Mouse (Mus musculus): ENCODE results near the gene Zfp36l1. TPM values are rescaled to one million over a fixed set of nuclear protein-coding genes. Genes with fewer than 3 reads are reported as not detected.

The Zfp36l1 gene
- polyA plus RNA-seq, 1 experiment from 2014 or later: 53.1 TPM

GRCm38 (mm10) chr12:80103089-80103488 is 9.7 kb downstream of the Zfp36l1 start:
- Histone ChIP-seq H3K9ac (no peak overlapping the region), H3K4me3 (no peak overlapping the region), H3K27me3 (no peaks in the 10 kb centered on the region), H3K4me1 (replicated peaks) (no peaks in the 10 kb centered on the region), H3K9me3 (no peaks in the 10 kb centered on the region), H3K4me2 (no peak overlapping the region), H3K36me3 (no peaks in the 10 kb centered on the region), H3K27ac (no peak overlapping the region)
- no peak for ATAC-seq (ENCODE audit: low FRiP score)
- WGBS: 76% methylated on average over 4 of the region's 4 CpGs

DNA sequence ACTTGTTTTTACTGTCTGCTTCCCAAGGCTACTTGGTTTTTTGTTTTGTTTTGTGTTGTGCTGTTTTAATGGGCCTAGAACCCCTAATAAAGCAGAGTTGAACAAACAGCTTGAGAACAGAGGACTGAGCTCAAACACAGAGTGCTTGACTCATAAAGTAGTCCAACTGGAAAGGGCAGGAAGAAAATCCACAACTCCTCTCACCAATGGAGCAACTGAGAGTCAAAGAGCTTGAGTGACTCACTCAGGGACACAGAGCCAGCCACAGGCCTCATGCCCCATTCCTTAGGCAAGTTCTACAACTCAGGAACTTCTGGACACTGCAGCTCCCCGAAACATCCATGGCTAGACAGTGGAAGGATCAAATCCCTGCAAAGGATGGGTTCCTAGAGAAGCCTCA is 14.0 kb downstream of the Zfp36l1 start:
- Histone ChIP-seq H3K9me3 (no peaks in the 10 kb centered on the region), H3K4me1 (replicated peaks) (no peaks in the 10 kb centered on the region; the same call in 1 of the 2 replicates), H3K4me2 (no peak overlapping the region), H3K27ac (no peak overlapping the region), H3K36me3 (no peaks in the 10 kb centered on the region), H3K4me3 (no peak overlapping the region), H3K9ac (no peak overlapping the region), H3K27me3 (no peaks in the 10 kb centered on the region)
- 87% methylated on average over 1 of the region's 1 CpGs for WGBS
- no peak for ATAC-seq (ENCODE audit: low FRiP score)

- no peak for ATAC-seq (ENCODE audit: low FRiP score)
- no peaks in the 10 kb centered on the region for H3K9me3 ChIP-seq
- no peaks in the 10 kb centered on the region; the same call in 1 of the 2 replicates for H3K4me1 ChIP-seq (replicated peaks)
- no peak overlapping the region for H3K9ac ChIP-seq
- no peak overlapping the region for H3K27ac ChIP-seq
- H3K4me2 ChIP-seq: no peak overlapping the region
- WGBS: 84% methylated on average over 6 of the region's 6 CpGs
- H3K27me3 ChIP-seq: no peaks in the 10 kb centered on the region
- no peaks in the 10 kb centered on the region for H3K36me3 ChIP-seq
- no peak overlapping the region for H3K4me3 ChIP-seq
Measured at GRCm38 (mm10) chr12:80096734-80097133, 16.1 kb downstream of the Zfp36l1 start.

DNA sequence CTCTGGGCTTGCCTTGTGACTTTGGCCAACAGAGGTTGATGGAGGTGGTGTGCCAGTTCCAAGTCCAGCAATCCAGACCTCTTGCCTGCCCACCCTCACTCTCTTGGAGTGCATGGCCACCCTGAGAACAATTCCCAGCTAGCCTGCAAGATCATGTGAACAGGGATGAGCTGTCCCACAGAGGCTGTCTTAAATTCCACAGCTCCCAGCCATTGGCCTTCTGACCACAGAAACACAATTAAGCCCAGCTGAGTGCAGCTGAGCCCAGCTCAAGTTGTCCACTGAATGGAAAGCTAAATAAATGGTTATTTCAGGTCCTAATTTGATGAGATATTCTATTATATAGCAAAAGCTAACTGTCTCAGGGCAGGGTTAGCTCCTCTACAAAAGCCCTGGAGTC is 20.0 kb downstream of the Zfp36l1 start:
- Histone ChIP-seq H3K9ac (no peak overlapping the region), H3K4me1 (replicated peaks) (peaks cover 5% of the 10 kb centered on the region; the same call in 1 of the 2 replicates), H3K4me2 (no peak overlapping the region), H3K9me3 (no peaks in the 10 kb centered on the region), H3K27ac (no peak overlapping the region), H3K27me3 (no peaks in the 10 kb centered on the region), H3K4me3 (no peak overlapping the region), H3K36me3 (no peaks in the 10 kb centered on the region)
- no peak for ATAC-seq (ENCODE audit: low FRiP score)

GRCm38 (mm10) chr12:80091080-80091479 is 21.7 kb downstream of the Zfp36l1 start:
- 0 out of 2 replicates have a peak overlapping the region, but pooled peaks have one; percentile 8 for H3K9ac ChIP-seq
- H3K4me1 ChIP-seq (replicated peaks): peaks cover 5% of the 10 kb centered on the region; the same call in 1 of the 2 replicates
- H3K27ac ChIP-seq: no peak overlapping the region
- no peak overlapping the region for H3K4me2 ChIP-seq
- WGBS: 59% methylated on average over 8 of the region's 8 CpGs
- H3K36me3 ChIP-seq: no peaks in the 10 kb centered on the region
- no peak for ATAC-seq (ENCODE audit: low FRiP score)
- no peak overlapping the region for H3K4me3 ChIP-seq
- H3K27me3 ChIP-seq: no peaks in the 10 kb centered on the region
- H3K9me3 ChIP-seq: no peaks in the 10 kb centered on the region

GRCm38 (mm10) chr12:80090529-80090928 is 22.3 kb downstream of the Zfp36l1 start:
- Histone ChIP-seq H3K36me3 (no peaks in the 10 kb centered on the region), H3K4me2 (no peak overlapping the region), H3K27me3 (no peaks in the 10 kb centered on the region), H3K4me3 (no peak overlapping the region), H3K27ac (no peak overlapping the region), H3K9me3 (no peaks in the 10 kb centered on the region), H3K4me1 (replicated peaks) (peaks cover 5% of the 10 kb centered on the region; the same call in 1 of the 2 replicates), H3K9ac (no peak overlapping the region)
- no peak for ATAC-seq (ENCODE audit: low FRiP score)
- WGBS: 80% methylated on average over 5 of the region's 5 CpGs

DNA sequence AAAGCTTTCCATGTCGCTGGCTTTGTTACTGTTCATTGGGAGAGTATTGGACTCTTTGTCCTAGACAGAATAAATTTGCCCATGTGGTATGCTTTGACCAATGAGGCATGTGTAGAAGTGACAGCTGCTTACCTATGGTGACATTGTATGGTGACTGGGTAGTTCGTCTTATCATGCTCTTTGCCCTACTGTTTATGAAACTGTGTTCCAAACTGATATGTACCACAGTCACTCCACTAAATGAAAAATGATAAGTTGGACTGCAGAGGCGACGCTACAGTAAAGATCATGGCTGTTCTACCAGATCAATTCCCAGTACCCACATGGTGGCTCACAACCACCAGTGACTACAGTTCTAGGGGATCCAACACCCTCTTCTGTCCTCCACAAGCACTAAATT is 24.7 kb downstream of the Zfp36l1 start:
- Histone ChIP-seq H3K4me1 (replicated peaks) (peaks cover 14% of the 10 kb centered on the region), H3K27me3 (no peaks in the 10 kb centered on the region), H3K27ac (no peak overlapping the region), H3K36me3 (no peaks in the 10 kb centered on the region), H3K4me2 (no peak overlapping the region), H3K4me3 (no peak overlapping the region), H3K9me3 (no peaks in the 10 kb centered on the region), H3K9ac (no peak overlapping the region)
- WGBS: 82% methylated on average over 4 of the region's 4 CpGs
- no peak for ATAC-seq (ENCODE audit: low FRiP score)

- H3K27me3 ChIP-seq: no peaks in the 10 kb centered on the region
- 44% methylated on average over 7 of the region's 7 CpGs for WGBS
- H3K9me3 ChIP-seq: no peaks in the 10 kb centered on the region
- ATAC-seq (ENCODE audit: low FRiP score): no peak
- peaks cover 9% of the 10 kb centered on the region for H3K4me1 ChIP-seq (replicated peaks)
- H3K27ac ChIP-seq: no peak overlapping the region
- H3K36me3 ChIP-seq: no peaks in the 10 kb centered on the region
- no peak overlapping the region for H3K9ac ChIP-seq
- no peak overlapping the region for H3K4me2 ChIP-seq
- no peak overlapping the region for H3K4me3 ChIP-seq
Measured at GRCm38 (mm10) chr12:80084446-80085112, 28.2 kb downstream of the Zfp36l1 start.

GRCm38 (mm10) chr12:80083937-80084336 is 28.9 kb downstream of the Zfp36l1 start:
- Histone ChIP-seq H3K9me3 (no peaks in the 10 kb centered on the region), H3K36me3 (no peaks in the 10 kb centered on the region), H3K27me3 (no peaks in the 10 kb centered on the region), H3K4me3 (no peak overlapping the region), H3K4me1 (replicated peaks) (peaks cover 9% of the 10 kb centered on the region), H3K4me2 (no peak overlapping the region), H3K27ac (0 out of 2 replicates have a peak overlapping the region, but pooled peaks have one; percentile 12), H3K9ac (no peak overlapping the region)
- no peak for ATAC-seq (ENCODE audit: low FRiP score)
- WGBS: 8% methylated on average over 3 of the region's 3 CpGs

DNA sequence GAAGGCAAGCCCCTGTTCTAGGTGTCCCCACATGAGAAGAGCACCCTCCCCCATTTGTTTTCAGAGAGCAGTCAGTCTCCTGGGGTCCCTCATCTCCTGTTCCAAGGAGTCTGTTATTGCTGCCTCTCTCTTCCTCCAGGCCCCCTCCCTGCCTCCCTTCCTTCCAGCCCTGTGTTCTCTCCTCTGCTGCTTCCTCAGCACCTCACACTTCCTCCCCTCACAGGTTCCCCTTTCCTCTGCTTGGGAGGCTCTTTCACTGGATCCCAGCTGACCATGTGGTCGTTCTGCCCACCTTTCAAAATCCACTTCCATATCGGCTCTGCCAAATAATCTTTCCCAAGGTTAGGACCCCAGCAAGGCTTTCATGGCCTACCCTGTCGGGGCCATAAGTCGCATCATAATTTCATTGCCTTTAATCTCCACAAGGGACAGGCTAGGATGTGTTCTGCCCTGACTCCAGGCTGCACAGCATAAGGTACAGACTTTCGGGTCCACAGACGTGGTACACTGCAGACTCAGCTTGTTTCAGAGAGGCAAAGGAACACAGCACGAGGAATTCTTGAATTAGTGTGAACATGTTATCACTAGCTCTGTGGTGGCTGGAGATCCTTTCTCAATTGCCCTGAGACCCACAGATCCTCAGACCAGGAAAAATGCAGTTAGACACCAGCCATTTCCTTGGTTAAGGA is 29.5 kb downstream of the Zfp36l1 start:
- Histone ChIP-seq H3K27me3 (no peaks in the 10 kb centered on the region), H3K9ac (no peak overlapping the region), H3K4me2 (no peak overlapping the region), H3K9me3 (no peaks in the 10 kb centered on the region), H3K27ac (0 out of 2 replicates have a peak overlapping the region, but pooled peaks have one; percentile 12), H3K36me3 (no peaks in the 10 kb centered on the region), H3K4me1 (replicated peaks) (peaks cover 9% of the 10 kb centered on the region), H3K4me3 (no peak overlapping the region)
- ATAC-seq (ENCODE audit: low FRiP score): no peak
- 76% methylated on average over 7 of the region's 7 CpGs for WGBS

- Histone ChIP-seq H3K27ac (no peak overlapping the region), H3K4me2 (no peak overlapping the region), H3K9me3 (no peaks in the 10 kb centered on the region), H3K36me3 (no peaks in the 10 kb centered on the region), H3K4me1 (replicated peaks) (peaks cover 9% of the 10 kb centered on the region), H3K4me3 (no peak overlapping the region), H3K9ac (no peak overlapping the region), H3K27me3 (no peaks in the 10 kb centered on the region)
- no peak for ATAC-seq (ENCODE audit: low FRiP score)
- 94% methylated on average over 4 of the region's 4 CpGs for WGBS
Measured at GRCm38 (mm10) chr12:80082730-80083129, 30.1 kb downstream of the Zfp36l1 start.

- no peaks in the 10 kb centered on the region for H3K27me3 ChIP-seq
- H3K4me1 ChIP-seq (replicated peaks): peaks cover 9% of the 10 kb centered on the region
- ATAC-seq (ENCODE audit: low FRiP score): no peak
- no peak overlapping the region for H3K4me2 ChIP-seq
- H3K9me3 ChIP-seq: no peaks in the 10 kb centered on the region
- WGBS: 87% methylated on average over 2 of the region's 2 CpGs
- H3K4me3 ChIP-seq: no peak overlapping the region
- H3K27ac ChIP-seq: no peak overlapping the region
- no peak overlapping the region for H3K9ac ChIP-seq
- no peaks in the 10 kb centered on the region for H3K36me3 ChIP-seq
Measured at GRCm38 (mm10) chr12:80081440-80081839, 31.4 kb downstream of the Zfp36l1 start.

DNA sequence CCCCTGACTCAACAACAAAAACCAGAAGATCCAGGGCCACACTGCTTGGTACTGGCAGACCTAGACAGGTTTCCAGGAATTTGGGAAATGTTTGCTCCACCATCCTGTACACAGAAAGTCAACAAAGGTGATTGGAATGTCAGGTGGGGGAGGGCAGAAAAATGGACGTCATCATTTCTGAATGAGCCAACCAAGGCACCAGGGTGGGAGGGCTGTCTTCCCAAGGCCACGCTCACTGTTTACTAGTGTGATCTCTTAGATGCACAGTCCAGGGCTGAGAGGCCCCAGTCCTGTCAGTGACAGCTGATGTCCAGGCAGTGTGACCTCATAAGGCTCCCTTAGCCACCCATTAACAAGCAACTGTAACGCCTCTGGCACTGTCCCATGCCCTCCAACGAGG is 32.9 kb downstream of the Zfp36l1 start:
- Histone ChIP-seq H3K36me3 (no peaks in the 10 kb centered on the region), H3K27ac (no peak overlapping the region), H3K9me3 (no peaks in the 10 kb centered on the region), H3K4me2 (no peak overlapping the region), H3K4me3 (no peak overlapping the region), H3K27me3 (no peaks in the 10 kb centered on the region), H3K9ac (no peak overlapping the region), H3K4me1 (replicated peaks) (peaks cover 9% of the 10 kb centered on the region)
- 91% methylated on average over 4 of the region's 4 CpGs for WGBS
- no peak for ATAC-seq (ENCODE audit: low FRiP score)
